Mouse (Mus musculus): ENCODE measurements at regions not wholly inside any gene's neighbourhood (a gene's known extent, or its start where the extent isn't known, plus 50 kb on each side); places are given as distances from the start of the nearest gene placed in this dataset.

DNA sequence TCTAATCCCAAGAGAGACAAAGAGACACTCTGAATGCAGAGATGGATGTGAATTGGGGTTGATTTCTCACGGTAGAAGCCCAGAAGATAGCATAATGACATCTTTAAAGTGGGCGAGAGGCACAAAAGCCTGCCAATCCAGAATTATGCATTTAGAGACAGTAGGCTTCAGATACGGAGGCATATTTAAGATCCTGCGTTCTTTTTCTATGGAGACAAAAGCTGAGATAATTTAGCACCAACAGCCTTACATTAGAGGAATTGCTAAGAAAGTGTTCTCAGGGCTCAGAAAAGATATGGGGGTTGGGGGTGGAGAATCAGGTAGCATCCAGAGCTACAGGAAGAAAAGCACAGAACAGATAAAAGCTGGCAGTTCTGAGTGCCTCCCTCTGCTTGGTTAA is 422.4 kb upstream of the Kcnab2 start:
- Histone ChIP-seq H3K4me1 (ENCODE audit: control insufficient read depth, insufficient read depth, low read length) (no peaks in the 10 kb centered on the region), H3K27ac (replicated peaks; ENCODE audit: low read depth, low read length) (no peak overlapping the region), H3K9me3 (ENCODE audit: control insufficient read depth, low read length) (no peaks in the 10 kb centered on the region), H3K27me3 (ENCODE audit: control insufficient read depth, insufficient read depth, low read length) (no peaks in the 10 kb centered on the region), H3K4me2 (replicated peaks; ENCODE audit: low read depth, low read length, severe bottlenecking) (no peak overlapping the region), H3K36me3 (ENCODE audit: control insufficient read depth, insufficient read depth, low read length) (no peaks in the 10 kb centered on the region), H3K4me3 (replicated peaks; ENCODE audit: low read length) (no peak overlapping the region), H3K9ac (ENCODE audit: low read depth, low read length, severe bottlenecking) (no peak overlapping the region)
- ATAC-seq (ENCODE audit: low FRiP score, low read depth) = no peak
- TF ChIP-seq POLR2A (IDR thresholded peaks at IDR 0.05; ENCODE audit: borderline replicate concordance, extremely low read depth, insufficient read depth, insufficient read length) = no peak
- DNase-seq (ENCODE audit: low spot score) = no peak
- 78% methylated on average over 4 of the region's 4 CpGs for WGBS

DNA sequence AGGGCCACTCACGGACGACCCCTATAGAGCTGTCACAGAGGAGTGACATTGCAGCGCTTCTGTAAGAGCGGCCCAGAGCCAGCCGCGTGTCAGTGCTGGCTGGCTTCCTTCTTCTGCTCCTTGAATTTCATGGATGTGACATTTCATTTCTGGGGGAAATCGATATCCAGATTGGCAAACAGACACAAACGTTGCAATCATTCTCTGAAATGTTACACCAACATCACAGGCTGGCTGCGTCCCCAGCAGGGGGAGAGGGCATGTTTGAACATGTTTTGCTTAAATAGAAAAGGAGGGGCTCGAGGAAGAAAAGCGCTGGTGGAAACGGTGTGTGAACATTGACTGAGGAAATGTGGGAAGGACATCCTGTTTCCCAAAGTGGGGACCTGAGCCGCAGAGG is 417.4 kb upstream of the Kcnab2 start:
- ATAC-seq (ENCODE audit: low FRiP score, low read depth) = no peak
- TF ChIP-seq POLR2A (IDR thresholded peaks at IDR 0.05; ENCODE audit: borderline replicate concordance, extremely low read depth, insufficient read depth, insufficient read length) = no peak
- no peak overlapping the region for H3K27ac ChIP-seq (replicated peaks; ENCODE audit: low read depth, low read length)
- no peak overlapping the region for H3K4me3 ChIP-seq (replicated peaks; ENCODE audit: low read length)
- H3K36me3 ChIP-seq (ENCODE audit: control insufficient read depth, insufficient read depth, low read length) = no peaks in the 10 kb centered on the region
- no peak overlapping the region for H3K4me2 ChIP-seq (replicated peaks; ENCODE audit: low read depth, low read length, severe bottlenecking)
- H3K4me1 ChIP-seq (ENCODE audit: control insufficient read depth, insufficient read depth, low read length) = no peaks in the 10 kb centered on the region
- H3K27me3 ChIP-seq (ENCODE audit: control insufficient read depth, insufficient read depth, low read length) = no peaks in the 10 kb centered on the region
- no peaks in the 10 kb centered on the region for H3K9me3 ChIP-seq (ENCODE audit: control insufficient read depth, low read length)
- H3K9ac ChIP-seq (ENCODE audit: low read depth, low read length, severe bottlenecking) = no peak overlapping the region
- 67% methylated on average over 13 of the region's 13 CpGs for WGBS
- DNase-seq (ENCODE audit: low spot score) = no peak

DNA sequence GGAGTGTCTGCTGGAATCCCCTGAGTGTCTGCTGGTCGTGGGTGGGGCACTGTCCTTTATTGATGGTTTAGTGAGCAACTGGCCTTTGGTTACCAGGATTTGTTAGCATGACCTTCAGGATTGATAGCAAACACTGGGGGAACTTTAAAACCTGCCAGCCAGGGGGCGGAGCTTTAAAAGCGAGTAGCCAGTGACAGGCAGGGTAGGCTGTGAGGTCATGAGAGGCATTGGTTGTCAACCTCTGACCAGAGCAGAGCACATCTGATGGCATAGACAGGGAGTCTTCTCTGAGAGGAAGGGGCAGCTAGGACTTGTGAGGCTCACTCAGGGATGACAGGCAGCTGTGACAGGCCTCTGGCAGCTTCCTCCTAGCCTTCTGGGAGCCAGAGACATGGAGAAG is 415.3 kb upstream of the Kcnab2 start:
- H3K9ac ChIP-seq (ENCODE audit: low read depth, low read length, severe bottlenecking) = no peak overlapping the region
- ATAC-seq (ENCODE audit: low FRiP score, low read depth) = no peak
- TF ChIP-seq POLR2A (IDR thresholded peaks at IDR 0.05; ENCODE audit: borderline replicate concordance, extremely low read depth, insufficient read depth, insufficient read length) = no peak
- no peaks in the 10 kb centered on the region for H3K36me3 ChIP-seq (ENCODE audit: control insufficient read depth, insufficient read depth, low read length)
- H3K4me1 ChIP-seq (ENCODE audit: control insufficient read depth, insufficient read depth, low read length) = no peaks in the 10 kb centered on the region
- no peaks in the 10 kb centered on the region for H3K9me3 ChIP-seq (ENCODE audit: control insufficient read depth, low read length)
- no peak overlapping the region for H3K4me2 ChIP-seq (replicated peaks; ENCODE audit: low read depth, low read length, severe bottlenecking)
- 82% methylated on average over 3 of the region's 3 CpGs for WGBS
- no peak overlapping the region for H3K27ac ChIP-seq (replicated peaks; ENCODE audit: low read depth, low read length)
- DNase-seq (ENCODE audit: low spot score) = no peak
- H3K4me3 ChIP-seq (replicated peaks; ENCODE audit: low read length) = no peak overlapping the region
- no peaks in the 10 kb centered on the region for H3K27me3 ChIP-seq (ENCODE audit: control insufficient read depth, insufficient read depth, low read length)

- H3K4me1 ChIP-seq (ENCODE audit: control insufficient read depth, insufficient read depth, low read length) = no peaks in the 10 kb centered on the region
- no peak for DNase-seq (ENCODE audit: low spot score)
- no peaks in the 10 kb centered on the region for H3K27me3 ChIP-seq (ENCODE audit: control insufficient read depth, insufficient read depth, low read length)
- 77% methylated on average over 5 of the region's 5 CpGs for WGBS
- no peak overlapping the region for H3K4me3 ChIP-seq (replicated peaks; ENCODE audit: low read length)
- H3K9me3 ChIP-seq (ENCODE audit: control insufficient read depth, low read length) = no peaks in the 10 kb centered on the region
- H3K4me2 ChIP-seq (replicated peaks; ENCODE audit: low read depth, low read length, severe bottlenecking) = no peak overlapping the region
- no peak for ATAC-seq (ENCODE audit: low FRiP score, low read depth)
- no peak for TF ChIP-seq POLR2A (IDR thresholded peaks at IDR 0.05; ENCODE audit: borderline replicate concordance, extremely low read depth, insufficient read depth, insufficient read length)
- H3K36me3 ChIP-seq (ENCODE audit: control insufficient read depth, insufficient read depth, low read length) = no peaks in the 10 kb centered on the region
- H3K27ac ChIP-seq (replicated peaks; ENCODE audit: low read depth, low read length) = no peak overlapping the region
- H3K9ac ChIP-seq (ENCODE audit: low read depth, low read length, severe bottlenecking) = no peak overlapping the region
Measured at GRCm38 (mm10) chr4:152889211-152889610, 411.5 kb upstream of the Kcnab2 start.

DNA sequence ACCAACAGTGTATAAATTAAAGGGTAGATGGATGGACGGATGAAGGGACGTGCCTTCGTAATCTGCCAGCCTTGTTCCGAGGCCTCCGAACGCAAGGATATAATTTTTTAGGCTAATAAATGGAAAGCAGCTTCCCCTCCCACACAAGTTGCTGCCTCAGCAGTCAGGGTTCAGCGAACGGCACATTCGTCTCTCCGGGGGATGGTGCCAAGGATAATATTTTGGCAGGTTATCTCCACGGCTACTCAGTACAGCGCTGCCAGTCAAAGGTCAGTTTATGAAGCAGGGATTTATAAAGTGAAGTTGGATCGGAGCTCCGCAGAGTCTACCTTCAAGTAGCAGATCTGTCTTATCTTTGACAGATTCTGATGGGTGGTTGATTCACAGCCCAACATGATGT is 410.6 kb upstream of the Kcnab2 start:
- Histone ChIP-seq H3K27ac (replicated peaks; ENCODE audit: low read depth, low read length) (no peak overlapping the region), H3K36me3 (ENCODE audit: control insufficient read depth, insufficient read depth, low read length) (no peaks in the 10 kb centered on the region), H3K9ac (ENCODE audit: low read depth, low read length, severe bottlenecking) (no peak overlapping the region), H3K4me2 (replicated peaks; ENCODE audit: low read depth, low read length, severe bottlenecking) (no peak overlapping the region), H3K27me3 (ENCODE audit: control insufficient read depth, insufficient read depth, low read length) (no peaks in the 10 kb centered on the region), H3K4me1 (ENCODE audit: control insufficient read depth, insufficient read depth, low read length) (no peaks in the 10 kb centered on the region), H3K4me3 (replicated peaks; ENCODE audit: low read length) (no peak overlapping the region), H3K9me3 (ENCODE audit: control insufficient read depth, low read length) (no peaks in the 10 kb centered on the region)
- 68% methylated on average over 14 of the region's 14 CpGs for WGBS
- no peak for TF ChIP-seq POLR2A (IDR thresholded peaks at IDR 0.05; ENCODE audit: borderline replicate concordance, extremely low read depth, insufficient read depth, insufficient read length)
- DNase-seq (ENCODE audit: low spot score) (no peak), ATAC-seq (ENCODE audit: low FRiP score, low read depth) (no peak)

DNA sequence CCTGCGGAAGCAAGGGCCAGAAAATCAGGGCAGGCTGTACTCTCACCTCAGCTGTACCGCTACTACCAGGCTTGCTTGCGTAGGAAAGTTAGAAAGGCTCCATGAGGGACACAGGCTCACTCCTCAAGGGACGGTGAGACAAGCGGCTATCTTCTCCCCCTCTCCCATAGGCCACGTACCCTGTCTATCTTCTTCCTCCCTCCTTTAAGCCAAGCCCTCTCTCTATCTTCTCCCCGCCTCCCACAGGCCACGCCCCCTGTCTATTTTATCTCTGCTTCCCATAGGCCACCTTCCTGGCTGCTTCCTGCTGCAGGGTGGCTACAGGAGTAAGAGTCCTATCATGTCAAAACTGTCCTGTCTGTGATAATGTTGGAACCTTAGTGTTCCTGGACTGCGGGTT is 409.1 kb upstream of the Kcnab2 start:
- H3K4me1 ChIP-seq (ENCODE audit: control insufficient read depth, insufficient read depth, low read length) = no peaks in the 10 kb centered on the region
- no peaks in the 10 kb centered on the region for H3K27me3 ChIP-seq (ENCODE audit: control insufficient read depth, insufficient read depth, low read length)
- no peak for TF ChIP-seq POLR2A (IDR thresholded peaks at IDR 0.05; ENCODE audit: borderline replicate concordance, extremely low read depth, insufficient read depth, insufficient read length)
- H3K27ac ChIP-seq (replicated peaks; ENCODE audit: low read depth, low read length) = no peak overlapping the region
- no peaks in the 10 kb centered on the region for H3K9me3 ChIP-seq (ENCODE audit: control insufficient read depth, low read length)
- no peak overlapping the region for H3K4me3 ChIP-seq (replicated peaks; ENCODE audit: low read length)
- DNase-seq (ENCODE audit: low spot score) (no peak), ATAC-seq (ENCODE audit: low FRiP score, low read depth) (no peak)
- H3K4me2 ChIP-seq (replicated peaks; ENCODE audit: low read depth, low read length, severe bottlenecking) = no peak overlapping the region
- 80% methylated on average over 9 of the region's 9 CpGs for WGBS
- H3K9ac ChIP-seq (ENCODE audit: low read depth, low read length, severe bottlenecking) = no peak overlapping the region
- no peaks in the 10 kb centered on the region for H3K36me3 ChIP-seq (ENCODE audit: control insufficient read depth, insufficient read depth, low read length)
